Mouse (Mus musculus) thymus, adult 2 months (tissue): ENCODE measurements at regions not wholly inside any gene's neighbourhood (a gene's known extent, or its start where the extent isn't known, plus 50 kb on each side); places are given as distances from the start of the nearest gene placed in this dataset.

Experiments used
- DNase-seq: peaks from one replicate; pipeline ENCODE4 v3.0.0; 2021
- H3K27ac ChIP-seq: fragments of 200-500 bp; 2 replicates; pipeline ENCODE4 v1.5.1; 2012; ENCODE audit warnings: low read length, control low read depth; ENCODE audit not compliant: control insufficient read depth, insufficient read depth
- H3K27me3 ChIP-seq: fragments of 200-500 bp; 2 replicates; pipeline ENCODE4 v1.6.1; 2012; ENCODE audit warnings: mild to moderate bottlenecking, low read length, moderate library complexity, mixed read lengths; ENCODE audit not compliant: control insufficient read depth, insufficient read depth
- H3K36me3 ChIP-seq: fragments of 200-500 bp; 2 replicates; pipeline ENCODE4 v1.6.1; 2012; ENCODE audit warnings: mild to moderate bottlenecking, low read length, moderate library complexity; ENCODE audit not compliant: control insufficient read depth, insufficient read depth
- H3K4me1 ChIP-seq: fragments of 200-500 bp; replicated peaks from 2 replicates; pipeline ENCODE4 v1.6.1; 2012; ENCODE audit warnings: low read length; ENCODE audit not compliant: control insufficient read depth, insufficient read depth
- H3K4me3 ChIP-seq: fragments of 200-500 bp; 2 replicates; pipeline ENCODE4 v1.5.1; 2012; ENCODE audit warnings: mild to moderate bottlenecking, low read length, control low read depth, moderate library complexity; ENCODE audit not compliant: control insufficient read depth, insufficient read depth
- CTCF ChIP-seq: fragments of 200-500 bp; IDR thresholded peaks from 2 replicates; pipeline ENCODE4 v1.5.1; 2012; ENCODE audit warnings: mild to moderate bottlenecking, control low read depth, low read length, moderate library complexity, borderline replicate concordance; ENCODE audit not compliant: control insufficient read depth, poor library complexity, insufficient read depth; ENCODE audit errors: extremely low read depth
- POLR2A ChIP-seq: fragments of 200-500 bp; IDR thresholded peaks from 2 replicates; pipeline ENCODE4 v1.6.1; 2012; ENCODE audit warnings: mild to moderate bottlenecking, low read length, control low read depth, moderate library complexity; ENCODE audit not compliant: control insufficient read depth, poor library complexity, insufficient read depth; ENCODE audit errors: extremely low read depth
- whole genome bisulfite sequencing: fragments of 180-500 bp; shearing (Covaris S2); methylation state at CpG from one replicate; pipeline ENCODE4 v1.1.7; 2018; 5-methylcytosine and 5-hydroxymethylcytosine counted together

GRCm38 (mm10) chr8:89903346-89903745 lies 444.8 kb downstream of the Tox3 start:
- no peaks in the 10 kb centered on the region for H3K36me3 ChIP-seq
- TF ChIP-seq CTCF (no peak), POLR2A (no peak)
- no peak for DNase-seq
- H3K27ac ChIP-seq: no peak overlapping the region
- H3K4me1 ChIP-seq: no peaks in the 10 kb centered on the region
- 70% methylated on average over 1 of the region's 1 CpGs for WGBS
- no peak overlapping the region for H3K4me3 ChIP-seq
- no peaks in the 10 kb centered on the region; the same call in 1 of the 2 replicates for H3K27me3 ChIP-seq

- 80% methylated on average over 5 of the region's 5 CpGs for WGBS
- Histone ChIP-seq H3K4me3 (no peak overlapping the region), H3K27me3 (no peaks in the 10 kb centered on the region), H3K36me3 (no peaks in the 10 kb centered on the region), H3K4me1 (no peaks in the 10 kb centered on the region), H3K27ac (no peak overlapping the region)
- TF ChIP-seq CTCF: no peak
- TF ChIP-seq POLR2A: no peak
- DNase-seq: no peak
Observed at GRCm38 (mm10) chr8:89872768-89873167, 475.4 kb downstream of the Tox3 start.

- TF ChIP-seq POLR2A (no peak), CTCF (no peak)
- Histone ChIP-seq H3K27me3 (no peaks in the 10 kb centered on the region), H3K4me3 (no peak overlapping the region), H3K36me3 (no peaks in the 10 kb centered on the region), H3K4me1 (no peaks in the 10 kb centered on the region), H3K27ac (no peak overlapping the region)
- WGBS: 81% methylated on average over 5 of the region's 5 CpGs
- DNase-seq: no peak
Observed at GRCm38 (mm10) chr8:89871966-89872365, 476.2 kb downstream of the Tox3 start.

GRCm38 (mm10) chr8:89859813-89860212 lies 488.3 kb downstream of the Tox3 start:
- H3K27me3 ChIP-seq: no peaks in the 10 kb centered on the region
- H3K36me3 ChIP-seq: no peaks in the 10 kb centered on the region
- no peak overlapping the region for H3K4me3 ChIP-seq
- DNase-seq: no peak
- H3K27ac ChIP-seq: no peak overlapping the region
- H3K4me1 ChIP-seq: no peaks in the 10 kb centered on the region
- 93% methylated on average over 3 of the region's 3 CpGs for WGBS
- TF ChIP-seq POLR2A: no peak
- TF ChIP-seq CTCF: no peak

GRCm38 (mm10) chr8:89858706-89859385 lies 489.3 kb downstream of the Tox3 start:
- no peak for DNase-seq
- no peaks in the 10 kb centered on the region for H3K36me3 ChIP-seq
- TF ChIP-seq POLR2A (no peak), CTCF (no peak)
- H3K4me1 ChIP-seq: no peaks in the 10 kb centered on the region
- no peak overlapping the region for H3K4me3 ChIP-seq
- H3K27me3 ChIP-seq: no peaks in the 10 kb centered on the region
- WGBS: 90% methylated on average over 7 of the region's 7 CpGs
- H3K27ac ChIP-seq: no peak overlapping the region

- H3K36me3 ChIP-seq: no peaks in the 10 kb centered on the region
- no peaks in the 10 kb centered on the region for H3K4me1 ChIP-seq
- TF ChIP-seq CTCF (no peak), POLR2A (no peak)
- H3K4me3 ChIP-seq: no peak overlapping the region
- no peaks in the 10 kb centered on the region for H3K27me3 ChIP-seq
- no peak for DNase-seq
- 94% methylated on average over 5 of the region's 5 CpGs for WGBS
- H3K27ac ChIP-seq: no peak overlapping the region
Observed at GRCm38 (mm10) chr8:89855556-89855955, 492.6 kb downstream of the Tox3 start.

- Histone ChIP-seq H3K4me3 (no peak overlapping the region), H3K4me1 (no peaks in the 10 kb centered on the region), H3K27ac (no peak overlapping the region), H3K36me3 (no peaks in the 10 kb centered on the region), H3K27me3 (no peaks in the 10 kb centered on the region)
- TF ChIP-seq POLR2A (no peak), CTCF (no peak)
- 58% methylated on average over 3 of the region's 3 CpGs for WGBS
- no peak for DNase-seq
Observed at GRCm38 (mm10) chr8:89850209-89850796, 497.8 kb downstream of the Tox3 start.
